Mouse (Mus musculus) megakaryocyte-erythroid progenitor cell, adult 5-6 weeks (primary cell): ENCODE measurements around the gene Agmo. TPM values are rescaled to one million over a fixed set of nuclear protein-coding genes. Genes with fewer than 3 reads are reported as not detected.

Source experiments
- ATAC-seq: replicated peaks from 2 replicates; pipeline ENCODE4 v1.8.0; 2016; ENCODE audit warnings: mild to moderate bottlenecking, inconsistent platforms; ENCODE audit not compliant: severe bottlenecking, poor library complexity, low FRiP score, low TSS enrichment
- total RNA-seq, 2 experiments: library from RNA; stranded (forward) in 1 of 2; stranded (reverse) in 1 of 2; fragments of 200-1000, 215-1000 nt in 1 of 2; fragments of >200 nt in 1 of 2; fragmentation: Nextera tagmentation in 1 of 2; gene quantifications; 2 replicates each; pipeline ENCODE4 v1.2.3; 2014 to 2017

The Agmo gene
- total RNA-seq, 2 experiments from 2014 or later: 1.5 TPM; not detected in 1

DNA sequence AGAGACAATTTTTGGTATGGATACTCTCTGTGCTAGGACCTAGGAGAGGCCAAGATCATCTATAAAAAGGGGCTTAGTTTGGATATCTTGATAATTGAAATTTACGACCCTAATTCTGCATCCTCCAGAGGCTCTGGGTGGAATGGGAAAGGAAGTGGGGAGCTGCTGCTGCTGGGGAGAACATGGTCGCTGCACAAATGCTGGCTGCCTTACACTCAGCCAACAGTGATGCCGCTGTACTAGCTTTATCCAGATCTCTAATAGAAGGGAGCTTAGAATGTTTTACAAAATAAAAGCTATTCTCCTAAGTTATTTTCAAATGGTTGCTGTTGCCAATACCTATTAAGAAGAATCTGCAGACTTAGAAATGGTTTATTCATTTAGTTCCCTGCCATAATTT, 351.4 kb downstream of the Agmo start:
- no peak for ATAC-seq

GRCm38 (mm10) chr12:37612837-37613236, 371.4 kb downstream of the Agmo start:
- no peak for ATAC-seq

- ATAC-seq: no peak
Measured at GRCm38 (mm10) chr12:37614769-37615168, 373.3 kb downstream of the Agmo start.

DNA sequence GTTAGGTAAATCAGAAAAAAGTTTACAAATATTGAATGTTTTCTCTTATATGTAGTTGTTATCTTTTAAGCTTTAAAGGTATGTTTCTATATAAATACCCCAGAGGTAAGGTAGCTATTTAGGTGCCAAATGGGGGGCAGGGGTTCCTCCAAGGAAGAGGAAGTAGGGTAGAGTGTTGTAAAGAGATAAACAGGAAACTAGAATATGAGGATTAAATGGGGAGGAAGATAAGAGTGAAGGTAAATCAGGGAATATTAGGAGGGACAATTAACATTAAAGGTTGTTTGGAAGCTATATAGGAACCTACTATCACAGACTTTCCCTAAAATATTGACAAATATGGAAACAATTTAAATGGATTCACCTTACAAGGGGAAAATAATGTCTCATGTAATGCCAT, 382.6 kb downstream of the Agmo start:
- no peak for ATAC-seq

Other genes with a start within 250 kb of the Agmo start
- gene Meox2, start 133.1 kb upstream of the Agmo start, total RNA-seq (2014; fragmentation: Nextera tagmentation): not detected in 2 replicates
- gene Meox2, start 133.1 kb upstream of the Agmo start, total RNA-seq (2017): not detected in 2 replicates